In genomic region chr3:80769506-80770235, GRCm38 (mm10) we compare ENCODE assay signal across 23 mouse cellular contexts. TPM values are rescaled to one million over a fixed set of nuclear protein-coding genes. Genes with fewer than 3 reads are reported as not detected.
DNase-seq lines count a peak whose midpoint lies in the region; ATAC-seq and TF ChIP-seq lines count a peak whose summit lies in the region.
"Had no signal": no experiment of that assay in that cellular context is flagged by ENCODE, and none has a peak within 500 bp of the region (broad histone marks: within the 10 kb centered on the region; RNA-seq: fewer than 3 reads in every experiment).

No protein-coding gene starts in this region.

- H3K4me3 ChIP-seq in intestine, embryonic 15.5 days (replicated peaks): no peak overlapping the region
- no peak overlapping the region for H3K4me3 ChIP-seq in heart, embryonic 12.5 days
- H3K4me3 ChIP-seq: embryonic facial prominence, embryonic 15.5 days; heart, adult 2 months; hindbrain, embryonic 12.5 days; lung, embryonic 15.5 days; neural tube, embryonic 12.5 days had no signal

- H3K4me2 ChIP-seq in intestine, embryonic 15.5 days (replicated peaks): no peak overlapping the region
- no peak overlapping the region for H3K4me2 ChIP-seq in heart, embryonic 12.5 days
- H3K4me2 ChIP-seq: embryonic facial prominence, embryonic 15.5 days; hindbrain, embryonic 12.5 days; lung, embryonic 15.5 days; neural tube, embryonic 12.5 days had no signal

- no peak overlapping the region for H3K27ac ChIP-seq in intestine, embryonic 15.5 days
- H3K27ac ChIP-seq in heart, embryonic 12.5 days (ENCODE audit: poor library complexity, severe bottlenecking): no peak overlapping the region
- H3K27ac ChIP-seq: embryonic facial prominence, embryonic 15.5 days; heart, adult 2 months; hindbrain, embryonic 12.5 days; kidney, postnatal 0 days; liver, embryonic 14.5 days; lung, embryonic 15.5 days; neural tube, embryonic 12.5 days had no signal

- no peaks in the 10 kb centered on the region for H3K9me3 ChIP-seq in intestine, embryonic 15.5 days
- no peaks in the 10 kb centered on the region for H3K9me3 ChIP-seq in heart, embryonic 12.5 days (replicated peaks)
- H3K9me3 ChIP-seq: embryonic facial prominence, embryonic 15.5 days; hindbrain, embryonic 12.5 days; lung, embryonic 15.5 days; neural tube, embryonic 12.5 days had no signal

- H3K9ac ChIP-seq in intestine, embryonic 15.5 days: no peak overlapping the region
- H3K9ac ChIP-seq in heart, embryonic 12.5 days: no peak overlapping the region
- H3K9ac ChIP-seq: embryonic facial prominence, embryonic 15.5 days; hindbrain, embryonic 12.5 days; liver, embryonic 14.5 days; lung, embryonic 15.5 days; neural tube, embryonic 12.5 days had no signal

- TF ChIP-seq CTCF in brain, embryonic 14.5 days (IDR thresholded peaks at IDR 0.05; ENCODE audit: borderline replicate concordance, extremely low read depth, insufficient read depth, insufficient read length): no peak

- peak; percentile 96 for DNase-seq in brain, adult 2 months (ENCODE audit: low read depth, low spot score)
- DNase-seq in brain, embryonic 14.5 days (ENCODE audit: low read depth): peak; percentile 23
- peak; percentile 92 for DNase-seq in cerebellum, adult 9-10 months
- DNase-seq in left cerebral cortex, adult 11 months (ENCODE audit: low spot score): no peak
- DNase-seq in embryo, embryonic 10.5 days (ENCODE audit: low spot score): no peak
- DNase-seq: adrenal gland, postnatal 10 days; gastrocnemius, postnatal 36 days; heart, adult 2 months; kidney, adult 2 months; lung, postnatal 4 days; midbrain, embryonic 14.5 days; right cerebral cortex, postnatal 25 days had no signal

- TF ChIP-seq POLR2A in brain, embryonic 14.5 days (IDR thresholded peaks at IDR 0.05; ENCODE audit: borderline replicate concordance, extremely low read depth, insufficient read depth, insufficient read length, poor library complexity, severe bottlenecking): no peak

- H3K36me3 ChIP-seq in intestine, embryonic 15.5 days: no peaks in the 10 kb centered on the region
- no peaks in the 10 kb centered on the region for H3K36me3 ChIP-seq in heart, embryonic 12.5 days
- H3K36me3 ChIP-seq: embryonic facial prominence, embryonic 15.5 days; hindbrain, embryonic 12.5 days; lung, embryonic 15.5 days; neural tube, embryonic 12.5 days had no signal

- 69% methylated on average over 5 of the region's 5 CpGs for WGBS in intestine, embryonic 15.5 days
- 68% methylated on average over 5 of the region's 5 CpGs for WGBS in heart, embryonic 12.5 days

- no peaks in the 10 kb centered on the region for H3K27me3 ChIP-seq in intestine, embryonic 15.5 days (replicated peaks)
- H3K27me3 ChIP-seq in heart, embryonic 12.5 days (replicated peaks): no peaks in the 10 kb centered on the region
- H3K27me3 ChIP-seq: embryonic facial prominence, embryonic 15.5 days; hindbrain, embryonic 12.5 days; lung, embryonic 15.5 days; neural tube, embryonic 12.5 days had no signal

- peak; percentile 56; the same call in 1 of the 2 replicates for ATAC-seq in intestine, embryonic 15.5 days
- ATAC-seq in heart, embryonic 12.5 days (ENCODE audit: insufficient number of reproducible peaks, low FRiP score): no peak
- ATAC-seq: activated CD4-positive, CD25-positive, alpha-beta regulatory T cell, adult 4 months; forebrain, embryonic 16.5 days had no signal

- no peaks in the 10 kb centered on the region for H3K4me1 ChIP-seq in intestine, embryonic 15.5 days (replicated peaks)
- no peaks in the 10 kb centered on the region for H3K4me1 ChIP-seq in heart, embryonic 12.5 days (replicated peaks)
- H3K4me1 ChIP-seq: embryonic facial prominence, embryonic 15.5 days; hindbrain, embryonic 12.5 days; lung, embryonic 15.5 days; neural tube, embryonic 12.5 days had no signal

RNA-seq across cellular contexts. Expression of gene Gria2, which starts 33.0 kb away (rescaled TPM):
- 142 and 179 TPM in 2 replicates for polyA plus RNA-seq in brain, embryonic 14.5 days (2012; rRNA removed)
- 2.4 TPM in 2 replicates for polyA plus RNA-seq in intestine, embryonic 15.5 days (2015; fragmentation: Nextera tagmentation; extraction: Ambion mirVana)
- 0.31 and 0.56 TPM in 2 replicates for polyA plus RNA-seq in heart, embryonic 12.5 days (2016; fragmentation: Nextera tagmentation; extraction: Ambion mirVana)
- polyA plus RNA-seq: C2C12; heart, adult 2 months had no signal

Comparison
In these comparisons a context has a peak if more than half of its experiments do, and no peak if none do; other contexts are left out.
1. DNase-seq: peak in brain, adult 2 months (single experiment), brain, embryonic 14.5 days (single experiment) and cerebellum, adult 9-10 months (single experiment); none in left cerebral cortex, adult 11 months (single experiment) and embryo, embryonic 10.5 days (single experiment).
2. RNA of gene Gria2, which starts 33.0 kb away (polyA plus RNA-seq): 142 to 179 TPM in brain, embryonic 14.5 days; 2.4 TPM in intestine, embryonic 15.5 days and 0.31 to 0.56 TPM in heart, embryonic 12.5 days; every median in the first group is over 10 times any median in the second.